ENCODE assay signal across 29 mouse cellular contexts in the genomic region with DNA sequence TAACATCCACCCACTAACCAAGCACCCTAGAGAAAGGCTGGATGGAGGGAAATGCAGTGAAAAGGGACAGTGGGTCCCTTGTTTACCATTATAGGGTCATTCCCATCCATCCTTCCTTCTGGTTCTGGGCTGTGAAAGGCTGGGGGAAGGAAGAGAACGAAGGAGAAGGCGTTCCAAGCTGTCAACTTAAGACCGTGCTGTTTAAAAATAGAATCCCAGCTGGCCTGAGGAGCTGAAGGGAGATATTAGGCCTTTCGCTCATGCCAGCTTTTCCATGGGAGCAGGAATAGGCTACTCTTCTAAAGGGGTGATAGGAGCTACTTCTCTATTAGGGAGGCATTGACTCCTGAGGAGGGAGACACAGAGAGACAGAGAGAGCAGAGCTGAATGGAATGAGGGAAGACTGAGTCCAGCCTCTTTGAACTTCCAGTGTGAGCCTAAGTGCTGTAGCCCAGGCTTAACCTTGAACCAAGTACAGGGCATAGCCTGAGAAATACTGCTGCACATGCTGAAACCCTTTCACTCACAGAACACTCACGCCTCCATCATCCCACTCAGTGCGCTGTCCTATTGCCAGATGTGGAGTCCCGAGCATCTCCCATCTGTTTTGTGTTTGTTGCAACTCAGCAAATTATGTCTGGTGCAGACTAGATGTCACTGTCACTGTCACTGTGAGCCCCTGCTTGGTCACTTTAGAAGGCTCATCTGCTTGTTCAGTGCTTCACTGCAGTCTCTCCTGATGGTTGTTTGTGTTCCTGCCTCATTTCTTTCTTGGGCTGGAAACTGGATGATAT. TPM values are rescaled to one million over a fixed set of nuclear protein-coding genes. Genes with fewer than 3 reads are reported as not detected.
DNase-seq lines count a peak whose midpoint lies in the region; ATAC-seq and TF ChIP-seq lines count a peak whose summit lies in the region.
"Had no signal": no experiment of that assay in that cellular context is flagged by ENCODE, and none has a peak within 500 bp of the region (broad histone marks: within the 10 kb centered on the region; RNA-seq: fewer than 3 reads in every experiment).

No protein-coding gene starts in this region.

- peak; percentile 78 for ATAC-seq in lung, embryonic 14.5 days (ENCODE audit: insufficient read depth)
- ATAC-seq: forebrain, embryonic 16.5 days; hindbrain, postnatal 0 days; intestine, postnatal 0 days; liver, postnatal 0 days had no signal

- no peak overlapping the region for H3K4me3 ChIP-seq in lung, embryonic 14.5 days (ENCODE audit: low read depth, low read length)
- H3K4me3 ChIP-seq: embryonic facial prominence, embryonic 13.5 days; kidney, embryonic 15.5 days; limb, embryonic 10.5 days had no signal

- no peaks in the 10 kb centered on the region for H3K4me1 ChIP-seq in lung, embryonic 14.5 days (ENCODE audit: insufficient read depth)
- H3K4me1 ChIP-seq: embryonic facial prominence, embryonic 13.5 days; kidney, embryonic 15.5 days; limb, embryonic 10.5 days had no signal

- H3K27ac ChIP-seq in lung, embryonic 14.5 days (ENCODE audit: low read depth), result no peak overlapping the region
- H3K27ac ChIP-seq: embryonic facial prominence, embryonic 13.5 days; hindbrain, postnatal 0 days; kidney, embryonic 15.5 days; limb, embryonic 10.5 days had no signal

- DNase-seq in layer of hippocampus, adult 11-12 months (ENCODE audit: low spot score), result peak; percentile 27
- no peak for DNase-seq in layer of hippocampus, postnatal 25 days (ENCODE audit: extremely low spot score in 1 of 2, low spot score in 1 of 2)
- peak; percentile 69 for DNase-seq in lung, embryonic 14.5 days
- DNase-seq in lung, postnatal 36 days, result no peak
- DNase-seq in right cerebral cortex, postnatal 10 days (ENCODE audit: low spot score in 2 of 2), result peak; percentile 43 to 60
- DNase-seq in right cerebral cortex, postnatal 14 days, result no peak
- no peak for DNase-seq in MN1 (ENCODE audit: low spot score)
- DNase-seq: adrenal gland, postnatal 10 days; cerebellum, adult 9-11 months; kidney, postnatal 4 days; liver, postnatal 0 days; retina, postnatal 1 day; thymus, adult 18-20 months; thymus, postnatal 4 days had no signal

- no peaks in the 10 kb centered on the region for H3K27me3 ChIP-seq in lung, embryonic 14.5 days (ENCODE audit: insufficient read depth, low read length)
- H3K27me3 ChIP-seq: embryonic facial prominence, embryonic 13.5 days; kidney, embryonic 15.5 days had no signal

- no peaks in the 10 kb centered on the region for H3K36me3 ChIP-seq in lung, embryonic 14.5 days (ENCODE audit: insufficient read depth)
- H3K36me3 ChIP-seq: embryonic facial prominence, embryonic 13.5 days; kidney, embryonic 15.5 days; limb, embryonic 10.5 days had no signal

- WGBS in lung, embryonic 14.5 days, result 41% methylated on average over 7 of the region's 7 CpGs

- H3K4me2 ChIP-seq in lung, embryonic 14.5 days, result no peak overlapping the region
- H3K4me2 ChIP-seq: embryonic facial prominence, embryonic 13.5 days; kidney, embryonic 15.5 days had no signal

- H3K9me3 ChIP-seq in lung, embryonic 14.5 days (ENCODE audit: low read depth, low read length), result no peaks in the 10 kb centered on the region
- H3K9me3 ChIP-seq: embryonic facial prominence, embryonic 13.5 days; kidney, embryonic 15.5 days; limb, embryonic 10.5 days had no signal

- TF ChIP-seq CTCF in lung, embryonic 14.5 days (IDR thresholded peaks at IDR 0.05; ENCODE audit: low read depth), result no peak

- H3K9ac ChIP-seq in lung, embryonic 14.5 days, result no peak overlapping the region
- H3K9ac ChIP-seq: embryonic facial prominence, embryonic 13.5 days; kidney, embryonic 15.5 days; liver, postnatal 0 days had no signal

RNA-seq across cellular contexts. Expression of gene Cckbr, which starts 12.6 kb away (rescaled TPM):
- total RNA-seq in layer of hippocampus, postnatal 25 days (2021), result 1 to 10 TPM; 6.3 to 9.6 TPM
- polyA plus RNA-seq in lung, embryonic 14.5 days (2014; fragmentation: Nextera tagmentation; extraction: Ambion mirVana), result 0.25 and 0.39 TPM in 2 replicates
- total RNA-seq: gastrocnemius, adult 8-10 months; heart, adult 18-20 months; hematopoietic stem cell, adult 5-6 weeks; liver, adult 2 months; megakaryocyte-erythroid progenitor cell, adult 5-6 weeks; neutrophil, adult 5-6 weeks had no signal
- polyA plus RNA-seq: heart, embryonic 14.5 days; liver, adult 2 months; liver, postnatal 0 days had no signal

RNA-seq across cellular contexts. Expression of gene Cnga4, which starts 33.8 kb away (rescaled TPM):
- under 1 TPM; 0.52 to 0.66 TPM for total RNA-seq in layer of hippocampus, postnatal 25 days (2021)
- 0.07 TPM in 1 of 2 replicates, not detected in the other for polyA plus RNA-seq in lung, embryonic 14.5 days (2014; fragmentation: Nextera tagmentation; extraction: Ambion mirVana)
- total RNA-seq: adrenal gland, postnatal 10 days; gastrocnemius, adult 8-10 months; heart, adult 18-20 months; hematopoietic stem cell, adult 5-6 weeks; liver, adult 2 months; megakaryocyte-erythroid progenitor cell, adult 5-6 weeks; neutrophil, adult 5-6 weeks had no signal
- polyA plus RNA-seq: embryonic facial prominence, embryonic 13.5 days; heart, embryonic 14.5 days; intestine, postnatal 0 days; liver, postnatal 0 days; spleen, adult 2 months; stomach, embryonic 14.5 days had no signal

RNA-seq across cellular contexts. Expression of gene Fam160a2, which starts 38.3 kb away (rescaled TPM):
- total RNA-seq in layer of hippocampus, postnatal 25 days (2021), result 10 to 100 TPM; 52.9 to 66.4 TPM
- polyA plus RNA-seq in lung, embryonic 14.5 days (2014; fragmentation: Nextera tagmentation; extraction: Ambion mirVana), result 41.9 and 42.3 TPM in 2 replicates

RNA-seq across cellular contexts. Expression of gene Cavin3, which starts 43.9 kb away (rescaled TPM):
- total RNA-seq in layer of hippocampus, postnatal 25 days (2021), result 10 to 100 TPM; 14.2 to 14.9 TPM
- polyA plus RNA-seq in lung, embryonic 14.5 days (2014; fragmentation: Nextera tagmentation; extraction: Ambion mirVana), result 96.0 and 96.1 TPM in 2 replicates
- total RNA-seq: neutrophil, adult 5-6 weeks had no signal

Comparison
In these comparisons a context has a peak if more than half of its experiments do, and no peak if none do; other contexts are left out.
1. DNase-seq: peak in layer of hippocampus, adult 11-12 months (single experiment), lung, embryonic 14.5 days (single experiment) and right cerebral cortex, postnatal 10 days (2 of 2); none in layer of hippocampus, postnatal 25 days (0 of 2), lung, postnatal 36 days (single experiment), right cerebral cortex, postnatal 14 days (single experiment) and MN1 (single experiment).